Mouse (Mus musculus): ENCODE measurements around the gene Mknk2. TPM values are rescaled to one million over a fixed set of nuclear protein-coding genes. Genes with fewer than 3 reads are reported as not detected.

The Mknk2 gene
- total and polyA plus RNA-seq, 3 experiments = 47.4 to 184 (median 87.1) TPM

- peak; percentile 84 for TF ChIP-seq BHLHE40 (IDR thresholded peaks at IDR 0.05; ENCODE audit: borderline replicate concordance, low read depth, low read length)
- peak; percentile 72 for TF ChIP-seq MAX (IDR thresholded peaks at IDR 0.05; ENCODE audit: low read length)
- peak; percentile 100 for TF ChIP-seq TAL1 (IDR thresholded peaks at IDR 0.05; ENCODE audit: low read length)
- no peak for TF ChIP-seq NRF1 (IDR thresholded peaks at IDR 0.05; ENCODE audit: insufficient read depth, low read depth, low read length, poor library complexity, severe bottlenecking)
- no peak for TF ChIP-seq UBTF (IDR thresholded peaks at IDR 0.05; ENCODE audit: borderline replicate concordance, insufficient read depth, low read depth, low read length)
- TF ChIP-seq MYC (IDR thresholded peaks at IDR 0.05; ENCODE audit: low read depth, low read length) = peak; percentile 60; the same call in 1 of the 2 replicates
- peak; percentile 71 for TF ChIP-seq HCFC1 (IDR thresholded peaks at IDR 0.05; ENCODE audit: low read depth, low read length)
- peak; percentile 97 for TF ChIP-seq GATA1 (IDR thresholded peaks at IDR 0.05; ENCODE audit: low read depth, low read length)
- peak; percentile 100 for TF ChIP-seq RCOR1 (IDR thresholded peaks at IDR 0.05; ENCODE audit: low read depth, low read length)
- TF ChIP-seq ZKSCAN1 (IDR thresholded peaks at IDR 0.05; ENCODE audit: low read depth, low read length) = no peak
- no peak for TF ChIP-seq CTCF (IDR thresholded peaks at IDR 0.05 in 2 of 3, conservative IDR thresholded peaks at IDR 0.05 in 1 of 3; ENCODE audit: control insufficient read depth in 1 of 3, insufficient read depth in 1 of 3, low read depth in 2 of 3, low read length in 3 of 3, poor library complexity in 1 of 3, severe bottlenecking in 1 of 3)
- TF ChIP-seq CHD1 (IDR thresholded peaks at IDR 0.05; ENCODE audit: low read depth, low read length) = 0 out of 2 replicates have a peak, but pooled peaks have one; percentile 54
- no peak for TF ChIP-seq CHD2 (IDR thresholded peaks at IDR 0.05; ENCODE audit: low read length)
- peak; percentile 83 for TF ChIP-seq MYB (IDR thresholded peaks at IDR 0.05; ENCODE audit: low read depth, low read length)
- peak; percentile 62; the same call in 1 of the 2 replicates for TF ChIP-seq MEF2A (IDR thresholded peaks at IDR 0.05; ENCODE audit: extremely low read depth, insufficient replicate concordance, low read depth, low read length, poor library complexity, severe bottlenecking)
- TF ChIP-seq ELF1 (IDR thresholded peaks at IDR 0.05; ENCODE audit: low read depth, low read length) = peak; percentile 54; the same call in 1 of the 2 replicates
Measured at GRCm38 (mm10) chr10:80697812-80698211, 19.9 kb upstream of the Mknk2 start (continued).

DNA sequence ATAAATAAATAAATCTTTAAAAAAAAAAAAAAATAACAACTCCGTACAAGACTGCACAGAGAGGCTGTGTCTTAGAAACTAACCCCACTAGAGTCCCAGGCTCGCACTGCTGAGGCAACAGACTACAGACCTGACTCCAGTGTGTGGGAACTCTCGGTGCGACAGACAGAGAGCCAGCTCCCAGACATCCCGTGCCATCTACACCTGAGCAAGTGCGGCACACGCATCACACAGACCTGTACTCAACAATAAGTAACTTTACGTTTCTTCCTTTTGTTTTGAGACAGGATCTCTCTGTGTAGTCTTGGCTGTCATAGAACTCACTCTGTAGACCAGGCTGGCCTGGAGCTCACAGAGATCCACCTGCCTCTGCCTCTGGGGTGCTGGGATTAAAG is 19.5 kb upstream of the Mknk2 start:
- Histone ChIP-seq H3K79me2 (ENCODE audit: control insufficient read depth, insufficient read depth, low read length, poor library complexity) (peaks cover 4% of the 10 kb centered on the region), H3K27me3 (ENCODE audit: control insufficient read depth in 1 of 2, insufficient read depth in 2 of 2, low read length in 2 of 2) (no peaks in the 10 kb centered on the region), H3K4me3 (ENCODE audit: control insufficient read depth in 1 of 2, insufficient read depth in 1 of 2, low read depth in 2 of 2, low read length in 2 of 2) (no peak overlapping the region; a peak in 1 of 4 replicates)

More for the DNA sequence above, 19.5 kb upstream of the Mknk2 start:
- TF ChIP-seq E2F4 (IDR thresholded peaks at IDR 0.05; ENCODE audit: borderline replicate concordance, low read depth, low read length) (no peak), MYB (IDR thresholded peaks at IDR 0.05; ENCODE audit: low read depth, low read length) (no peak), NRF1 (IDR thresholded peaks at IDR 0.05; ENCODE audit: insufficient read depth, low read depth, low read length, poor library complexity, severe bottlenecking) (0 out of 2 replicates have a peak, but pooled peaks have one; percentile 1)
- Histone ChIP-seq H3K9me3 (replicated peaks; ENCODE audit: insufficient read depth, low read length) (no peaks in the 10 kb centered on the region), H3K9ac (ENCODE audit: control insufficient read depth, low read depth, low read length, poor library complexity, severe bottlenecking) (no peak overlapping the region), H3K36me3 (ENCODE audit: control insufficient read depth in 1 of 2, insufficient read depth in 2 of 2, low read length in 2 of 2) (peaks cover 0 to 57% of the 10 kb centered on the region in 2 experiments; a peak in 2 of 4 replicates), H3K27ac (ENCODE audit: control insufficient read depth, low read depth, low read length) (peak overlapping the region; percentile 45), H3K4me1 (ENCODE audit: control insufficient read depth in 1 of 2, insufficient read depth in 2 of 2, low read length in 2 of 2) (peaks cover 40 to 78% of the 10 kb centered on the region in 2 experiments)
- peak; percentile 52 for DNase-seq (ENCODE audit: low read depth, low spot score)

All from MEL (cell line).